Mouse (Mus musculus) midbrain, embryonic 10.5 days (tissue): ENCODE measurements around the gene Tubb4a. TPM values are rescaled to one million over a fixed set of nuclear protein-coding genes. Genes with fewer than 3 reads are reported as not detected.

Experiments
- DNase-seq: peaks from one replicate; pipeline ENCODE4 v3.0.0-alpha.2; 2017; ENCODE audit warnings: low spot score
- H3K27ac ChIP-seq: fragments of 300-500 bp; sonication (generic); replicated peaks from 2 replicates; pipeline ENCODE4 v1.5.1; 2016; ENCODE audit warnings: mild to moderate bottlenecking
- H3K27me3 ChIP-seq: fragments of 300-500 bp; sonication (generic); 2 replicates; pipeline ENCODE4 v1.6.1; 2016; ENCODE audit warnings: low read depth, mild to moderate bottlenecking; ENCODE audit not compliant: poor library complexity, severe bottlenecking
- H3K36me3 ChIP-seq: fragments of 300-500 bp; sonication (generic); 2 replicates; pipeline ENCODE4 v1.6.1; 2016; ENCODE audit warnings: mild to moderate bottlenecking, moderate library complexity
- H3K4me1 ChIP-seq: fragments of 300-500 bp; sonication (generic); 2 replicates; pipeline ENCODE4 v1.6.1; 2016
- H3K4me3 ChIP-seq: fragments of 300-500 bp; sonication (generic); 2 replicates; pipeline ENCODE4 v1.5.1; 2016; ENCODE audit warnings: mild to moderate bottlenecking, moderate library complexity
- H3K9me3 ChIP-seq: fragments of 300-500 bp; sonication (generic); replicated peaks from 2 replicates; pipeline ENCODE4 v1.6.1; 2016; ENCODE audit warnings: mild to moderate bottlenecking
- WGBS: fragments of 180-500 bp; shearing (Covaris S2); methylation state at CpG from one replicate; pipeline ENCODE4 v1.1.7; 2016; 5-methylcytosine and 5-hydroxymethylcytosine counted together
- polyA plus RNA-seq: library from polyadenylated mRNA; unstranded; fragments of >200 nt; fragmentation: Nextera tagmentation; extraction: Ambion mirVana; gene quantifications from 2 replicates; pipeline ENCODE4 v1.2.1, GENCODE M21; 2016

Tubb4a gene
- polyA plus RNA-seq, 1 experiment from 2014 or later = 68.7 TPM

DNA sequence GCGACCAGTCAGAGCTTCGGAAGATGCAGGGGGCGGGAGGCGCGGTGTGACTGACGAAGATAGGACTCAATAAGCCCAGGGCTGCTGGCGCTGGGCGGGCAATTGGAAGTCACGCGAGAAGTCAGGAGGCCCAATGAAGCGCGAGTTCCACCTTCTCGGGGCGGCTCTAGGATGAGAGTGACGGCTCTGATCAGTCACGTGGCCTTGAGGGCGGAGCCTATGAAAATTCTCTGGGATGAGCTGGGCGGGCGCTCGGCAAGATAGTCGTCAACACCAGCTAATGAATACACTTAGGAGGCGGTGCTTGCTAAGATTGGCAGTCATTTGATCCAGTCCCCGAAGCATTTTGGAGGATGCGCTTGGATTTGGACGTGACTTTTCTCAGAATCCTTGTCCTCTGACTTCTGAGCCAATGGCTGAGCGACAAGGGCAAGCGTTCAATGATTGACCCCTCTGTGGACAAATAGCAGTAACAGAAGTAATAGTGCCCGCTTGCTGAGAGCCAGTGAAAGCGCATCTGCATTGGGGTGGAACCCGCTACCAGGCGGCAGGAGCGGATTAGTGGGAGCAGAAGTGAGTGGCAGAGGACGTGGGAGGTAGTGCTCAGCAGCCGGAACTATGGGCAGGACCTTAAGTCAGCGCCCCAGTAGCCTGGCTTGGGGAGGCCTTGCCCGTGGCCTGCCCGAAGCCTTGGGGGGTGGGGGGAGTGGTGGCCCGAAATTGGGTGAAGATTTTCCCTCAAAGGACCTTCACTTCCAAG, 55.7 kb downstream of the Tubb4a start:
- Histone ChIP-seq H3K27me3 (peaks cover 4% of the 10 kb centered on the region; the same call in 1 of the 2 replicates), H3K4me3 (peak overlapping the region; percentile 87), H3K9me3 (no peaks in the 10 kb centered on the region), H3K27ac (peak overlapping the region; percentile 99), H3K36me3 (peaks cover 31% of the 10 kb centered on the region), H3K4me1 (peaks cover 27% of the 10 kb centered on the region)
- peak; percentile 100 for DNase-seq
- under 1% methylated on average over 38 of the region's 38 CpGs for WGBS

GRCm38 (mm10) chr17:57030931-57031660, 56.5 kb downstream of the Tubb4a start, which contains the start of gene Khsrp:
Gene Khsrp, minus strand, starts transcription at chr17:57031522.
- Histone ChIP-seq H3K4me1 (peaks cover 27% of the 10 kb centered on the region), H3K27me3 (no peaks in the 10 kb centered on the region), H3K27ac (peak within 1 kb of the TSS; percentile 99), H3K36me3 (peaks cover 38% of the 10 kb centered on the region), H3K4me3 (peak within 1 kb of the TSS; percentile 87), H3K9me3 (no peaks in the 10 kb centered on the region)
- DNase-seq = peak; percentile 65
- WGBS = under 1% methylated on average over 92 of the region's 99 CpGs

Other genes starting within 250 kb of the Tubb4a start
- not detected in 2 replicates for gene Acsbg2, start 213.3 kb downstream of the Tubb4a start, polyA plus RNA-seq
- 0.48 and 0.66 TPM in 2 replicates for gene 1700061G19Rik, start 212.3 kb downstream of the Tubb4a start, polyA plus RNA-seq
- 67.7 and 77.8 TPM in 2 replicates for gene Mllt1, start 152.4 kb downstream of the Tubb4a start, polyA plus RNA-seq
- not detected in 2 replicates for gene Acer1, start 105.7 kb downstream of the Tubb4a start, polyA plus RNA-seq
- 173 and 174 TPM in 2 replicates for gene Clpp, start 97.5 kb downstream of the Tubb4a start, polyA plus RNA-seq
- 40.2 and 41.3 TPM in 2 replicates for gene Alkbh7, start 90.4 kb downstream of the Tubb4a start, polyA plus RNA-seq
- gene Pspn, start 87.8 kb downstream of the Tubb4a start, polyA plus RNA-seq = 0.76 and 0.94 TPM in 2 replicates
- gene Gtf2f1, start 76.5 kb downstream of the Tubb4a start, polyA plus RNA-seq = 81.2 and 83.3 TPM in 2 replicates
- gene Gm17949, start 76.3 kb downstream of the Tubb4a start, polyA plus RNA-seq = 0.39 and 0.52 TPM in 2 replicates
- gene Khsrp, start 56.3 kb downstream of the Tubb4a start, polyA plus RNA-seq = 45.4 and 53.7 TPM in 2 replicates
- 0.10 TPM in 1 of 2 replicates, not detected in the other for gene Slc25a41, start 46.1 kb downstream of the Tubb4a start, polyA plus RNA-seq
- gene Crb3, start 28.7 kb downstream of the Tubb4a start, polyA plus RNA-seq = 1.2 and 1.5 TPM in 2 replicates
- gene Slc25a23, start 27.9 kb downstream of the Tubb4a start, polyA plus RNA-seq = 10.4 and 12.6 TPM in 2 replicates
- 1.5 and 2.3 TPM in 2 replicates for gene Dennd1c, start 9.3 kb downstream of the Tubb4a start, polyA plus RNA-seq
- gene Tnfsf9, start 17.5 kb upstream of the Tubb4a start, polyA plus RNA-seq = 11.7 and 12.3 TPM in 2 replicates
- 0.27 TPM in 1 of 2 replicates, not detected in the other for gene Cd70, start 62.0 kb upstream of the Tubb4a start, polyA plus RNA-seq
- 0.06 and 0.21 TPM in 2 replicates for gene Tnfsf14, start 106.4 kb upstream of the Tubb4a start, polyA plus RNA-seq
- 0.07 TPM in 1 of 2 replicates, not detected in the other for gene C3, start 140.4 kb upstream of the Tubb4a start, polyA plus RNA-seq
- 23.9 and 26.0 TPM in 2 replicates for gene Gpr108, start 160.7 kb upstream of the Tubb4a start, polyA plus RNA-seq
- gene Trip10, start 161.7 kb upstream of the Tubb4a start, polyA plus RNA-seq = 34.0 and 42.1 TPM in 2 replicates
- 1.9 and 2.0 TPM in 2 replicates for gene Vav1, start 191.3 kb upstream of the Tubb4a start, polyA plus RNA-seq